Mouse (Mus musculus): ENCODE measurements around the gene Tas2r119.

The Tas2r119 gene

GRCm38 (mm10) chr15:32225394-32225793 lies 48.3 kb downstream of the Tas2r119 start:
- in situ Hi-C loops (cut with MboI): loop anchor here (25.0 kb wide), 1 partner anchor 613 kb away; the partner anchor contains the start of genes Cct5 and Fam173b

GRCm38 (mm10) chr15:32226381-32226780 lies 49.3 kb downstream of the Tas2r119 start:
- in situ Hi-C loops (cut with MboI): loop anchor here (25.0 kb wide), 1 partner anchor 614 kb away; the partner anchor contains the start of genes Cct5 and Fam173b

- in situ Hi-C loops (cut with MboI): loop anchor here (25.0 kb wide), 1 partner anchor 615 kb away; the partner anchor contains the start of genes Cct5 and Fam173b
Measured at GRCm38 (mm10) chr15:32226888-32227395, 49.9 kb downstream of the Tas2r119 start.

Measured in mature B cell (primary cell).